Mouse (Mus musculus) G1E (cell line): Measurements from ENCODE around the gene Rrp1b.

Experiments used
- CTCF ChIP-seq: IDR thresholded peaks from 2 replicates; pipeline ENCODE4 v1.5.1; 2012; ENCODE audit warnings: low read depth, low read length, inconsistent platforms, mixed read lengths
- GATA1 ChIP-seq: IDR thresholded peaks from 2 replicates; pipeline ENCODE4 v1.6.1; 2012; ENCODE audit warnings: borderline replicate concordance, low read length, inconsistent platforms, mixed read lengths
- TAL1 ChIP-seq: conservative IDR thresholded peaks from 2 replicates; pipeline ENCODE4 v1.6.1; 2012; ENCODE audit warnings: low read depth, low read length, inconsistent platforms, mixed read lengths

- TF ChIP-seq CTCF (no peak), GATA1 (no peak), TAL1 (no peak)
Measured at GRCm38 (mm10) chr17:32022551-32022950, 13.3 kb upstream of the Rrp1b start.
